Mouse (Mus musculus): ENCODE measurements around the gene Vmn1r36.
"Not testable (repeated sequence)": the region's sequence is repeated elsewhere in the genome, so short reads cannot be mapped to it uniquely, and the experiment has no call there.

Gene Vmn1r36

GRCm38 (mm10) chr6:66719068-66719467, at the start of gene Vmn1r36:
Vmn1r36 (minus strand) TSS chr6:66719168.
- DNase-seq (ENCODE audit: low read depth) = not testable (repeated sequence)

- DNase-seq (ENCODE audit: low read depth) = not testable (repeated sequence)
Observed at GRCm38 (mm10) chr6:66729082-66729481, 10.1 kb upstream of the Vmn1r36 start, which contains the start of gene Vmn1r37. Vmn1r37 (plus strand) TSS chr6:66729382.

- peak; percentile 4 for DNase-seq (ENCODE audit: low read depth)
Observed at GRCm38 (mm10) chr6:66713854-66714253, 5.1 kb downstream of the Vmn1r36 start.

GRCm38 (mm10) chr6:66708901-66709300, 10.1 kb downstream of the Vmn1r36 start:
- DNase-seq (ENCODE audit: low read depth) = no peak

- DNase-seq (ENCODE audit: low read depth) = no peak
Observed at GRCm38 (mm10) chr6:66685806-66686205, 33.2 kb downstream of the Vmn1r36 start, which contains the start of gene Vmn1r35. Vmn1r35 (minus strand) TSS chr6:66685906.
